Mouse (Mus musculus): ENCODE data around the gene Gsdme. TPM values are rescaled to one million over a fixed set of nuclear protein-coding genes. Genes with fewer than 3 reads are reported as not detected.

The Gsdme gene
- polyA plus RNA-seq, 1 experiment: 11.6 TPM

DNA sequence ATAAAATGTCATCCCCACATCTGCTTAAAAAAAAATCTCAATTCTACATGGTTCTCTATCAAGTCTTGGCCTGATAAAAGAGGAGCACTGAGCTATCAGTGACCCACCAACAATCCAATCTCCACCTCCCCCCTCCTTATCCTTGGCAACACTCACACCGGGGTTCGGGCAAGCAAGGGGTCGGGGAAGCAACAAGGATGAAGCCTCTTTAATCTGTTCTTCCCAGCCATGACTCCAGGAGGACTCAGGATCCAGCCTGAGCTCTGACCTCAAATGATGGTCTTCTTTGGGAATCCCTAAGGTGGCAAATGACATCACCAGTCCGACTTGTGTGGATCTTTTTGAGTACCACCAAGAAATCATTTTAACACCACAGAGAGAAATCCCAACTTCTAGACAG lies 15.9 kb downstream of the Gsdme start:
- DNase-seq (ENCODE audit: extremely low spot score in 1 of 2, low spot score in 1 of 2): no peak

DNA sequence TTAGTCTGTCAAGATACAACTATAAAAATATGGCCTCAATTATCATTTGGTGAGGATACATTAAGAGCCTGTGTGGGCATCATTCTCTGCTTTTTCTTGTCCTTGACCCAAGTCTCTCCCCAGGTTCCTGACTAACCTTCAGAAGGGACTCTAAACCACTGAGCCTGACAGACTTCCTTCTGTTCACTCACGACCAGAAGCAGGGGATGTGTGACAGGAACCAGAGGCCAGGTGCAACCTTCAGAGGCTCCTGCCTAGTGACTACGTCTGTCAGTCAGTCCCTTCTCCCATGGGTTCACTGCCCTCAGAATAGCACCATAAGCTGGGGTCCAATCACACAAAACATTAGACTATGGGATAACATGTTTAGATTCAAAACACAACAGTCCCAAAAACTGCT lies 16.3 kb downstream of the Gsdme start:
- no peak for DNase-seq (ENCODE audit: extremely low spot score in 1 of 2, low spot score in 1 of 2)

DNA sequence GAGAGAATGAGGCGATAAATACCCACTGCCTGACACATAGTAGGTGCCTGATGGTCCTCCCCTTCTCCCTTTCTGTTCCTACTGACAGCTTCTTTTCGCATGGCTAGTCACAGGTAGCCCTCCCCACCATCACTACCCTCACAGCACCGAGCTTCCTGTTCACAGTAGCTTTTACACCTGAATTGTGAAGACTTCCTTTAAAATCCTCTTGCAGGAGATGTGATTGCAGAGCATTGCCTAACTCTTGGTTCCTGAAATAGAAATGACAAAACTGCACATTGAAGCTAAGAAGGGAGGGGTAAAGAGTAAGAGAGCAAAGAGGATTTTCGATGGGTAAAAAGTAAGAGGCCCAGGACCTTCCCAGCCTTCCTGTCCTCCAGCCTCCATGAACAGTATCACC lies 18.7 kb downstream of the Gsdme start:
- peak in 1 of 2 experiments; percentile 15 for DNase-seq (ENCODE audit: extremely low spot score in 1 of 2, low spot score in 1 of 2)

DNA sequence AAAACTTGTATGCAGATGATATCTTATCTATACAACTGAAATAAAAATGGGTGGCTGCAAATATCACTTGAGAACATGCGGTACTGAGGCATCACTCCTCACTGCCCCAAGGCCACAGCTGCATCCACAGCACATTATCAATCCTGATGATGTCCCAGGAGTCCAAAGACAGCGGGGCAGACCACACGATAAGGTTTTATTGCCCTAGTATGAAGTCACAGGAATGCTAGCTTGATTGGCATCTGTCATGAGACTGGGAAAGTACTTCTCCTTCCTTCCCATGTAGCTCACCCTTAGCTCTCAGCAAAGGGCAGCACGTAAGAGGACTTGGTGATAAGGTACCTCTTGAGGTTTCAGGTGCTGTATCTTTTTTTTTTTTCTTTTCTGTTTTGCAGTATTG lies 19.5 kb downstream of the Gsdme start:
- DNase-seq (ENCODE audit: extremely low spot score in 1 of 2, low spot score in 1 of 2): no peak

DNA sequence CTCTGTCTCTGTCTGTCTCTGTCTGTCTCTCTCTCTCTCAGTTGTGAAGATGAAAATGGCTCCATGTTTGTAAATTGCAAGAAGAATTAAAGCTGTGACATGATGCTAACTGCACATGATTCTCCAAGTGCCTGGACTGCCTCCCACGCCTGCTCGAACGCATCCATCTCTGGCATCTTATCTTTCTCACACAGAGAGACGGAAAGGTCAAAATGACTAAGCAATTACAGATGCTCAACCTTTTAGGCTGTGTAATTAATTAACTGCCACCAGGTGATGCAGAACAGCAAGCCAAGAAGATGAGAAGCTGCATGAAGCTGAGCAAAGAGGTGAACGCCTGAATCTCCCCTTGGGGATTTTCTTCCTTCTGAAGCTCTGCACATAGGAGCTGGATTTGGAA lies 23.2 kb downstream of the Gsdme start:
- DNase-seq (ENCODE audit: extremely low spot score in 1 of 2, low spot score in 1 of 2): no peak

DNA sequence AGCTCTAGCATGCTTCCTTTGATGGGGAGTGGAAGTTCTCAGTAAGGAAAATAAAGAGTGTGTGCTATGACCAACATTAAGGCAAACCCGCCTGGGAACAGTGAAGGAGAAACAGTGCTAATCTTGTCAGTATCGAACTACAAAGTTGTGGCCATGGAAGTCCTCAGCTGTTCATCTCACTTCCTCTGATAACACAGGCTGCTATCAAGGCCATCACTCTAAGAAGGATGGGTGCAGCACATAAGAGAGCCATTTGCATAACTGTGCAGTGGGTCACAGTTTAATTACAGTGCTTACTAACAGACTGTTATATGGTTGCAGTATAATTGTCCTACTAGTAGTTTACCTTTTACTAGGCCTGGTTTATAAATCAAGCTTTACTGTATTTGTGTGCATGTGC lies 23.8 kb downstream of the Gsdme start:
- no peak for DNase-seq (ENCODE audit: extremely low spot score in 1 of 2, low spot score in 1 of 2)

DNA sequence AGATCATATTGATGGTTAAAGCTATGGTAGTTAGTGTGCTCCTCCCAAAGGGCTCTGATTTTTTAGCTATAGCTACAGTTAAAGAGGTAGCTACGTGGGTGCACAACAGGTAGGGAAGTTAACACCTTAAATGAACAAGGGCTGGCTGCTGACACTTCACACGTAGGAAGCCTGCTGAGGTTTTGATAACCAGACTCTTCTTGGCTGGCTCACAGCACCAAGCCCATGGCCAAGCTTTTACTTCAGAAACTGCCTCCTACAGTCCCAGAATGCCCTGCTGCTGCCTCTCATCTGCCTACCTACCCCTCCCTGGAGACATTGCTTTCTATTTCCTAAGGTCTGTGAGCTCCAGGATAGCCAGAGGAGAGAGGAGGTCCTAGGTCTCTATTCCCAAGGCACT lies 25.7 kb downstream of the Gsdme start:
- DNase-seq (ENCODE audit: extremely low spot score in 1 of 2, low spot score in 1 of 2): no peak

DNA sequence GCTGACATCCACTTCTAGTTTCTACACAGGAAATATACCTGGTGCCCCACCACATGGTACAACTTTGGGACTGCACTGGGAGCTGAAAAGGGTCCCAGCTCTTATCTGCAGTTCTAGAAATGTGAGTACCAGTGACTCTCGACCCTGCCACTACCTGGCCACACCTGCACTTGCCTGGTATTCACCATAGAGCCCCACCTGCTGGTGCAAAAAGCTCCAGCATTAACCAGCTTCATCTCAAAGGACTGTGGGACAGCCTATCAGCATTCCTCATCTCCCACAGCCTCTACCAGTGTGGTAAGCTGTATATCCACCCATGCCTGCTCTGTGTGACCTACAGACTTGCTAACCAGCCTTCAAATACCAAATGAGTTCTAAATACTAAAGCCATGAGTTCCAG lies 30.7 kb downstream of the Gsdme start:
- no peak for DNase-seq (ENCODE audit: extremely low spot score in 1 of 2, low spot score in 1 of 2)

DNA sequence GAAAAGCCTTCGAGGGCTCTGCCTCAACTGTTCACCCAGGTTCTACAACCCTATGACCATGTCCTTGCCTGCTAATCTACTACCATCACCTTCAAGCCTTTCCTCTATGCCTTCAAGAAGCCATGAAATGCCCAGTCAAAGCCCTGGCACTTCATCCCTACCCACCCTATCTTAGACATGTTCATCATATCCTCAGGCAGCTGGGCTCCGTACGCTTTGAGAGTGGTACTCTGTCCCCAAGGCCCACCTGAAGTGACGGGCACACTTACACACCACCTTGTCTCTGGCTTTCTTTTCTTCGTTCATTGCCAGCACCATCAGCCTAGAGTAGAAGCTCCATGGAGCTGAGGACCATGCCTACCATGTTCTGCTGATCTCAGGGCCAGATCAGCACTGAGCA lies 32.4 kb downstream of the Gsdme start:
- no peak for DNase-seq (ENCODE audit: extremely low spot score in 1 of 2, low spot score in 1 of 2)

DNA sequence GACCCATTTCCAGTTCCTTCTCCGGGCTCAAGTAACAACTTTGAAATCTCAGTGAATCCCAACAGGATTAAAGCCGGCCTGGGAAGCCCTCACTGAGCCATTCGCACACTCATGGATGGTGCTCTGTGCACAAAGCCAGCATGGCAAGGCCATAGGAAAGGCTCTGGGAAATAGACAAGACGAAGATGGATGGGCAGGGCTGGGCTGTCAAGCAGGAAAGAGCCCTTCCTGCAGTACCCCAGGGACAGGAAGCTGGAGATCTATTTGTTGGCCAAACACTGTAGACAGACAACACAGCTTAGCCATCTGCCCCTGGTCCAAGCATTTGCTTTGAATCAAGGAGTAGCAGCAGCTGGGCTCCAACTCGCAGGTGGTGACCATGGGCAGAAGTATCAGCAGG lies 35.5 kb downstream of the Gsdme start:
- no peak for DNase-seq (ENCODE audit: extremely low spot score in 1 of 2, low spot score in 1 of 2)

DNA sequence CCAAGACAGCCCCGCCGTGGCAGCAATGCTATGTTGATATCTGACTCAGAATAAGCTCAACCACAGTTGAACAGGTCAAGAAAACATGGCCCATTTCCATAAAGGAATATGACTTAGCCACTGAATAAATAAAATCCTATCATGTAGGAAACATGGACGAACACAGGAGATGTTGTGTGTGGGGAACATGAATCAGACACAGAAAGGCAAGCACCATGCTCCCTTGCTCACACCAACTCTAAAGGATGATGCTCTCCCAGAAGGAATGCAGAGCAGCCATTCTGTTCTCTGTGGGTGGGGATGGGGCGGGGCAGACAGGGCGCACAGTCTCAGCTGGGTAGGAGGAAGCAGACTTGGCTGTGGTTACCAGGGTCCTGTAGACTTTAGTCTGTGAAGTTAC lies 38.4 kb downstream of the Gsdme start:
- no peak for DNase-seq (ENCODE audit: extremely low spot score in 1 of 2, low spot score in 1 of 2)

DNA sequence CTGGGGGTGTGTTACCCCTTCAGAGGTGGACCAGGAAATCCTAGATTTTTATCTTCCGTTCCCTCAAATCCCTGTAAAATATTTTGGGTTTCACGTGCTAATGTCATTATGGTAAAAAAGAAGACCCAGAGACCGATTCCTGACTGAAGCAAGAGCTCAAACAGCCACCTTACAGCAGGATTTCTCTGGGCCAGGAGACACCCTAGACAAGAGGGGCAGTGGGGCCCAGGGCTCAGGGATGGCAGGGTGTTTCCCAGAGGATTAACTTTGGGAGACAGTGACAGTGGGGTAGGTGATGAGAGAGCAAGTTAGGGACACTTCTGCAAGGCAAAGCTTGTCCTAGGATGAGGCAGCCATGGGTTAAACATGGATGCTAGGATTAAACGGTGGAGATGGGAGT lies 40.1 kb downstream of the Gsdme start:
- no peak for DNase-seq (ENCODE audit: extremely low spot score in 1 of 2, low spot score in 1 of 2)

DNA sequence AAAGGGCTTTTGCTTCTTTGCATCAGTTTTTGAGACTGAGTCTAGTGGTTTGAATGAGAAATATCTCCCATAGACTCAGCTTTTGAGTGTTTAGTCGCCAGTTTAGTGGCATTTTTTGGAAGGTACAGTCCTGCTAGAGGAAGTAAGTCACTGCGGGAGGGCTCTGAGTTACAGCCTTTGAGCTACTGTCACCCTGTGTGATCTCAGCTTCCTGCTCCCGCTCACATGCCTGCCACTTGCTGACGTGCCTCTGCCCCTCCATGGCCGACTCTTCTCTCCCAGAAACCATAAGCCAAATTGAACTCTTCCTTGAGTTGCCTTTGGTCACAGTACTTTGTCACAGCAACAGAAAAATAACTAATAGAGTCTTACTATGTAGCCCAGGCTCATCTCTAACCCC lies 40.7 kb downstream of the Gsdme start:
- DNase-seq (ENCODE audit: extremely low spot score in 1 of 2, low spot score in 1 of 2): no peak

DNA sequence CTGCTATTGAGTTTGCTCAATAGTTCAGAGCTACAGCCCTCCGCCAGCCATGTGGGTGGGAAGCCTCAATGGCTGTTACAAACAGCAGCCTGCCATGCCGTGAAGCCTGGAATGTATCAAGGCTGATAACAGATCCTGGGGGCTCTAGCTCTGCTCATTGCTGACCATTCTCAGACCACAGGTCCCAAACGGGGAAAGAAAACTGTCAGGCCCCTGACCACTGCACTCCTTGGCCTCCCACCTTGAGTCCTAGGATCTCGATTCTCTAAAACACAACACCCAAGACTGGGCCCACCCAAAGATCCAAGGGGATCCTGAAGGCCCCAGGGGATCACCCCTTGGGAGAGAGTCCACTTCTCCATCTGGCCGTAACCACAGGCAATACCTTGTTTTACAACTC lies 41.3 kb downstream of the Gsdme start:
- DNase-seq (ENCODE audit: extremely low spot score in 1 of 2, low spot score in 1 of 2): no peak

DNA sequence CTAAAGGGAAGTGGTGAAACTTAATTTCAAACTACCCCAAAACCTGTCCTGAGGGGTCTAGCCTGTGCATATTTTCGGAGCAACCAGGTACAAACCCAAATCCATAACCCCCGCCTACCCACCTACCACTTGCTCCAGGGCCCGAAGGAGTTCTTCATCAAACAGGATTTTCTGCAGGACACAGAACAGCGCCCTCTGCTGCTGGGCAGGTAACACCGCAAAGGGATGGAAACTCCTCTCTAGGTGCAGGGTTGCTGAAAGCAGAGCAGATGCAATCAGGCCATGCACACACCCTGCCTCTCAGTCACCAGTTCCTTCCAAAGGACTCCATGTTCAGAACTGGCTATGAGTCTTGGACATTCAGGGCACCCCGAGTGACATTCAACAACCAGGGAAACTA lies 42.8 kb downstream of the Gsdme start:
- DNase-seq (ENCODE audit: extremely low spot score in 1 of 2, low spot score in 1 of 2): peak in 1 of 2 experiments; percentile 39

DNA sequence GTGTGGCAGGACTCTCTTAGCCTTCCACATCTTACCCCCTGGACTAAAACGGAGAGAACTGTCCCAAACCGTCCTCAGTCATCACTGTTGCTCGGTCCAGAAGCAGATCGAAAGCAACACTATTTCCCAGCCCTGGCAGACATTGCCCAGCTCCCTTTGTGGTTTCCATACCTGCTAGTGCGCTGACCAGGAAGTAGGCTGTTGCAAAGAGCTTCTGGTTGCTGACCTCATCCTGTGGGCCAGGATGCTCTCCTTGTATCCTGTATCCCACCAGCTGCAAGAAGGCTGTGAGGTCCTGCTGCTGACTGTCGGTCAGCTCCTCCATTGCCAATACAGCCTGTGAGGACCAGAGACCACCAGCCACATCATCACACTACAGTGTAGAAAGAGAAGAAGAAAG lies 44.6 kb downstream of the Gsdme start:
- DNase-seq (ENCODE audit: extremely low spot score in 1 of 2, low spot score in 1 of 2): no peak

DNA sequence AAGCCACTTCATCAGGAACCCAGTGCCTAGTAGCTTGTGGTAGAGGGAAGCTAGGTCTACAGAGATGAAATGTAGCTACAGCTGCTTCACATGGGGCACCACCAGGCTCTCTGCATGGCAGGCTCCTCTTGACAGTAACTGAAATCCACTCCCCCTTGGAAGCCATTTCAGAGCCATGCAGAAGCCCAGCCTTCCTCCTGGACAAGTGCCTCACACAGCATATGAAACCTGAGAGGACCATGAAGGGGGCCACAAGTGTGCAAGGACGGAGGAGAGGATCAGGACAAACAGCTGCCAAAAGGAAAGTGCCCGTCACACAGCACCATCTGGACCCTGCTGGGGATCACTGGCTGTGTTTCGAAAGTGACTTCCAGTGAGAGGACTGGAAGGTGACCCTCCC lies 45.0 kb downstream of the Gsdme start:
- no peak for DNase-seq (ENCODE audit: extremely low spot score in 1 of 2, low spot score in 1 of 2)

DNA sequence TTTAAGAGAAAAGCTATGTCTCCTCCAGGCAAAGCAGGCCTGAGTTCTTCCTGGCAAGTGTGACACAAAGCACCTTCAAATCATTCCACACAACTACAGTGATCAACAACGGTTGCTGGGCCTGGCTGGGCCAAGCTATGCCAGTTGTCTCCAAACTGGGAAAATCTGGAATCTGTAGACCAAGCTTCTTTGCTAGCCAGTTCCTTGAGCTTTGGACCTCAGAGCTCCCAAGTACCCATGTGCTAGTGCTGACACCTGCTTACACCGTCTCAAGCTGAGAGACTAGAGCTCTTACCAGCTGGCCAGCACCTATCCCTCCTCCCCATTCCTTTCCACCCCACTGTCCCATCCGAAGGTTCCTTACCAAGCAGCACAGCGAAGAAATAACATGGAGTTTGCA lies 47.7 kb downstream of the Gsdme start:
- DNase-seq (ENCODE audit: extremely low spot score in 1 of 2, low spot score in 1 of 2): no peak

DNA sequence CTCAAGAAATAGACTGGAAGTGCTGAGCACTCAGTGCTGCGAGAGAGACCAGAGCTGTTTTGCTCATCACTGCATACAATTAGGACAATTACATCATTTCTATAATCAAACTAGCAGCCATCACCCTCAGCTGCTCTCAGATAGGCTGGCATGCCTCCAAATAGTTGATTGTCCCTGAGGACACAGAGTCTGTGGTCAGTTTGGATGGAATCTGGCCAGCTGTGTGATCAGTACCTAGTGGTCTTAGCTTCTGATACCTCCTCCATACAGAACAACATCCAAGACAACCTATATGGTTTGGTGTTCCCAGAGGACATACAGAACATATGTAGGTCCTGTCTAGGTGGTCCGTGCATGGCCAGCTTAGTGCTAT lies 48.3 kb downstream of the Gsdme start:
- DNase-seq (ENCODE audit: extremely low spot score in 1 of 2, low spot score in 1 of 2): no peak

DNA sequence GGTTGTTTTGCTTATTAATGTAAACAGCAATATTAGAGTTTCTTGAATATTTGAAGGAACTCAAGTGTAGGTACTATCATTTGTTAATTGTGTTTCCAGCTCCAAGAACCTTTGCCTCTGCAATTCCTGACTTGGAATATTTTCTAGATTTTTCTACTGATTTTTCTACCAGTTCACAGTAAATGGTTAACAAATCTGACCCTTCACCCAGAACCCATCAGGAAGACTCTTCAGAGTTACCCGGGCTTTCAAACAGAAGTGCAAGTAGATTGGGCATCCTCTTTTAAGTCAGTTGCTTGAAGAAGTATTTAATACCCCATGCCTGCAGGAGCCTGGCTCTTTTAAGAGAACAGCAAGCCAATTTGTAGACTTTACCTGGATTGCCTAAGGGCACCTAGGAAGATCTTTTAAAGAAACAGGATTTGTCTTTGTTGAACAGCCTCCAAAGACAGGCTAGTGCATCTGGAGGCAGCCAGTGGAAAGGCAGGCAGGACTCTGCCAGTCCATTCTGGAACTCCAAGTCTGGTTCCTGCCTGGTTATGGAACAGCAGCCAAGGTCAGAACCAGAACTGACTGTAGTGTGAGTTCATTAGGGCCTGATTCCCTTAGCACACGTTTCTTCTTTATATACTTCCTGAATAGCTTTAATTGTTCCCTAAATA lies 48.8 kb downstream of the Gsdme start:
- no peak for DNase-seq (ENCODE audit: extremely low spot score in 1 of 2, low spot score in 1 of 2)

DNA sequence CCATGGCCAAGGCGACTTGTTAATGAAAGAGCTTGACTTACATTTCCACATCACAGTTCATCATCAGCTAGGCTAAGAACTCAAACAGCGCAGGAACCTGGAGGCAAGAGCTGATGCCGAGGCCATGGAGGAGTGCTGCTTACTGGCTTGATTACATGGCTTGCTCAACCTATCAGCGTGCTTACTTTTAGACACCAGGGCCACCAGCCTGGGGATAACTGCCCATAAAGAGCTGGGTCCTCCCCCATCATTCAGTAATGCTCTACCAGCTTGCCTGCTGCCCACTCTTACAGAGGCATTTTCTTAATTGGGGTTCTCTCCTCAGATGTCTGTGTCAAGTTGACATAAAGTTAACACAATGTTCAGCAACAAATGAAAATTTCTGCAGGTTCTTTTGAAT lies 58.6 kb downstream of the Gsdme start:
- no peak for DNase-seq (ENCODE audit: extremely low spot score in 1 of 2, low spot score in 1 of 2)

DNA sequence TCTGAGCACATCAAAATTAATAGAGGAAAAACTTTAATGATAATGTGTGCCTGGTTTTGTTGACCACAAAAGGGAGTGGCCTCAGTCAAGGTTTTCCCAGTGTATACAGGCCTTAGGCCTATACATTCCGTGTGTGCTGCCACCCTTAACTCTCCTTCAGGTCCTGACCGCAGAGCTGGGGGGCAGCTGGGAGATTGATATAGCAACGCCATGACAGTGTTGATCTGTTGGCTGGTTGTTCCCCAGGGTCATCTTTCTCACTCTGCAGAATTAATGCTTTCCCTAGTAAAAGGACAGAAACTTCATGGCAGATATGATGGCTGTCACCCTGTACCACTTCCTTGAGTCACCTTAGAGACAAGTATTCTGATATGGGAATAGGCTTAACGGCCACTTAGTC lies 59.3 kb downstream of the Gsdme start:
- DNase-seq (ENCODE audit: extremely low spot score in 1 of 2, low spot score in 1 of 2): no peak

DNA sequence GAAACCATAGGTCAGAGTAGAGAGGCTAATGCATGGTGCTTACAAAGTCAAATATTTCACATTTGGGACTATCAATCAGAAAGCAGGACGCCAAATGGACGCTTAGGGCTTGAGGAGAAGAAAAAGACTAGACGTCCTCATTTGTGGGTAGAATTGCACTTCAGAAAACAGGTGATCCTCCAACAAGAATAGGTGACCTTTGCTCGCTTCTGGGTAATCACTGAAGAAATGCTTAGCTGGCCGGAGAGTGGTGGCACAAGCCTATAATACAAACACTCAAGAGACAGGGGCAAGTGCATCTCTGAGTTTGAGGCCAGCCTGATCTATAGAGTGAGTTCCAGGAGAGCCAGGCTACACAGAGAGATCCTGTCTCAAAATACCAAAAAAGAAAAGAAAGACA lies 69.8 kb downstream of the Gsdme start:
- no peak for DNase-seq (ENCODE audit: extremely low spot score in 1 of 2, low spot score in 1 of 2)
